Mouse (Mus musculus): ENCODE measurements around the gene Gm35549. TPM values are rescaled to one million over a fixed set of nuclear protein-coding genes. Genes with fewer than 3 reads are reported as not detected.
"Not testable (repeated sequence)": the region's sequence is repeated elsewhere in the genome, so short reads cannot be mapped to it uniquely, and the experiment has no call there.

Gm35549 gene
- polyA plus RNA-seq, 1 experiment: not detected

- Histone ChIP-seq H3K4me3 (ENCODE audit: insufficient read depth, low read depth, low read length) (no peak overlapping the region), H3K27ac (ENCODE audit: insufficient read depth, low read depth, low read length) (no peak overlapping the region), H3K4me1 (ENCODE audit: control insufficient read depth, insufficient read depth, low read length) (no peaks in the 10 kb centered on the region)
- 87% methylated on average over 2 of the region's 2 CpGs for WGBS
- TF ChIP-seq POLR2A (IDR thresholded peaks at IDR 0.05; ENCODE audit: insufficient read depth, low read depth, low read length): no peak
- TF ChIP-seq CTCF (IDR thresholded peaks at IDR 0.05; ENCODE audit: insufficient read depth, low read depth, low read length): no peak
These were observed 19.9 kb upstream of the Gm35549 start for GRCm38 (mm10) chr9:122863731-122864130.

GRCm38 (mm10) chr9:122860752-122861151 lies 16.9 kb upstream of the Gm35549 start:
- no peak overlapping the region for H3K4me3 ChIP-seq (ENCODE audit: insufficient read depth, low read depth, low read length)
- TF ChIP-seq POLR2A (IDR thresholded peaks at IDR 0.05; ENCODE audit: insufficient read depth, low read depth, low read length) (no peak), CTCF (IDR thresholded peaks at IDR 0.05; ENCODE audit: insufficient read depth, low read depth, low read length) (no peak)
- H3K4me1 ChIP-seq (ENCODE audit: control insufficient read depth, insufficient read depth, low read length): no peaks in the 10 kb centered on the region
- H3K27ac ChIP-seq (ENCODE audit: insufficient read depth, low read depth, low read length): no peak overlapping the region

GRCm38 (mm10) chr9:122856716-122857115 lies 12.9 kb upstream of the Gm35549 start:
- WGBS: over 99% methylated on average over 3 of the region's 3 CpGs
- Histone ChIP-seq H3K27ac (ENCODE audit: insufficient read depth, low read depth, low read length) (no peak overlapping the region), H3K4me3 (ENCODE audit: insufficient read depth, low read depth, low read length) (no peak overlapping the region), H3K4me1 (ENCODE audit: control insufficient read depth, insufficient read depth, low read length) (no peaks in the 10 kb centered on the region)
- TF ChIP-seq CTCF (IDR thresholded peaks at IDR 0.05; ENCODE audit: insufficient read depth, low read depth, low read length) (no peak), POLR2A (IDR thresholded peaks at IDR 0.05; ENCODE audit: insufficient read depth, low read depth, low read length) (no peak)

- TF ChIP-seq CTCF (IDR thresholded peaks at IDR 0.05; ENCODE audit: insufficient read depth, low read depth, low read length): no peak
- Histone ChIP-seq H3K4me3 (ENCODE audit: insufficient read depth, low read depth, low read length) (no peak overlapping the region), H3K4me1 (ENCODE audit: control insufficient read depth, insufficient read depth, low read length) (no peaks in the 10 kb centered on the region), H3K27ac (ENCODE audit: insufficient read depth, low read depth, low read length) (no peak overlapping the region)
- WGBS: 89% methylated on average over 4 of the region's 4 CpGs
These were observed 11.8 kb upstream of the Gm35549 start for GRCm38 (mm10) chr9:122855617-122856016.

- H3K4me3 ChIP-seq (ENCODE audit: insufficient read depth, low read depth, low read length); H3K27ac ChIP-seq (ENCODE audit: insufficient read depth, low read depth, low read length); H3K4me1 ChIP-seq (ENCODE audit: control insufficient read depth, insufficient read depth, low read length): not testable (repeated sequence)
- 92% methylated on average over 3 of the region's 7 CpGs for WGBS
These were observed 11.3 kb upstream of the Gm35549 start for GRCm38 (mm10) chr9:122855141-122855540.

- Histone ChIP-seq H3K27ac (ENCODE audit: insufficient read depth, low read depth, low read length) (no peak overlapping the region), H3K4me1 (ENCODE audit: control insufficient read depth, insufficient read depth, low read length) (no peaks in the 10 kb centered on the region), H3K4me3 (ENCODE audit: insufficient read depth, low read depth, low read length) (no peak overlapping the region)
- no peak for TF ChIP-seq CTCF (IDR thresholded peaks at IDR 0.05; ENCODE audit: insufficient read depth, low read depth, low read length)
- no peak for TF ChIP-seq POLR2A (IDR thresholded peaks at IDR 0.05; ENCODE audit: insufficient read depth, low read depth, low read length)
- 86% methylated on average over 7 of the region's 7 CpGs for WGBS
These were observed 10.7 kb upstream of the Gm35549 start for GRCm38 (mm10) chr9:122854526-122854925.

- not testable (repeated sequence) for H3K4me1 ChIP-seq (ENCODE audit: control insufficient read depth, insufficient read depth, low read length); H3K27ac ChIP-seq (ENCODE audit: insufficient read depth, low read depth, low read length); H3K4me3 ChIP-seq (ENCODE audit: insufficient read depth, low read depth, low read length)
- 96% methylated on average over 8 of the region's 8 CpGs for WGBS
These were observed 4.0 kb upstream of the Gm35549 start for GRCm38 (mm10) chr9:122847811-122848311.

GRCm38 (mm10) chr9:122846156-122846555 lies 2.3 kb upstream of the Gm35549 start:
- Histone ChIP-seq H3K27ac (ENCODE audit: insufficient read depth, low read depth, low read length) (no peak overlapping the region), H3K4me3 (ENCODE audit: insufficient read depth, low read depth, low read length) (no peak overlapping the region), H3K4me1 (ENCODE audit: control insufficient read depth, insufficient read depth, low read length) (no peaks in the 10 kb centered on the region)
- TF ChIP-seq CTCF (IDR thresholded peaks at IDR 0.05; ENCODE audit: insufficient read depth, low read depth, low read length) (no peak), POLR2A (IDR thresholded peaks at IDR 0.05; ENCODE audit: insufficient read depth, low read depth, low read length) (no peak)

- TF ChIP-seq POLR2A (IDR thresholded peaks at IDR 0.05; ENCODE audit: insufficient read depth, low read depth, low read length) (no peak), CTCF (IDR thresholded peaks at IDR 0.05; ENCODE audit: insufficient read depth, low read depth, low read length) (no peak)
- no peaks in the 10 kb centered on the region for H3K4me1 ChIP-seq (ENCODE audit: control insufficient read depth, insufficient read depth, low read length)
- WGBS: 80% methylated on average over 3 of the region's 3 CpGs
- no peak overlapping the region for H3K27ac ChIP-seq (ENCODE audit: insufficient read depth, low read depth, low read length)
- no peak overlapping the region for H3K4me3 ChIP-seq (ENCODE audit: insufficient read depth, low read depth, low read length)
These were observed 1.8 kb upstream of the Gm35549 start for GRCm38 (mm10) chr9:122845621-122846020.

GRCm38 (mm10) chr9:122837680-122838079 lies 6.2 kb downstream of the Gm35549 start:
- Histone ChIP-seq H3K27ac (ENCODE audit: insufficient read depth, low read depth, low read length) (no peak overlapping the region), H3K4me3 (ENCODE audit: insufficient read depth, low read depth, low read length) (no peak overlapping the region), H3K4me1 (ENCODE audit: control insufficient read depth, insufficient read depth, low read length) (peaks cover 15% of the 10 kb centered on the region)
- WGBS: 35% methylated on average over 16 of the region's 16 CpGs
- TF ChIP-seq CTCF (IDR thresholded peaks at IDR 0.05; ENCODE audit: insufficient read depth, low read depth, low read length): no peak
- no peak for TF ChIP-seq POLR2A (IDR thresholded peaks at IDR 0.05; ENCODE audit: insufficient read depth, low read depth, low read length)
